Mouse (Mus musculus) heart, adult 2 months (tissue): ENCODE measurements around the gene Exoc7.

Experiments
- CTCF ChIP-seq: fragments of 200-600 bp; IDR thresholded peaks from 2 replicates; pipeline ENCODE4 v1.8.1; 2022; ENCODE audit warnings: antibody characterized with exemption, mild to moderate bottlenecking, moderate library complexity
- EP300 ChIP-seq: fragments of 200-500 bp; IDR thresholded peaks from 2 replicates; pipeline ENCODE4 v1.6.1; 2011; ENCODE audit warnings: low read depth, low read length, control low read depth; ENCODE audit not compliant: insufficient read depth

- TF ChIP-seq EP300 (no peak), CTCF (no peak)
Measured at GRCm38 (mm10) chr11:116332232-116332982, 25.4 kb upstream of the Exoc7 start.
